Mouse (Mus musculus) limb, embryonic 13.5 days (tissue): ENCODE data around the gene Bcs1l. TPM values are rescaled to one million over a fixed set of nuclear protein-coding genes. Genes with fewer than 3 reads are reported as not detected.

Source experiments
- ATAC-seq: fragments of 200-750 bp; cut with Nextera tagmentation; 2 replicates; pipeline ENCODE4 v1.8.0; 2017; ENCODE audit warnings: low read depth, moderate number of reproducible peaks, moderate TSS enrichment; ENCODE audit not compliant: low FRiP score
- H3K27ac ChIP-seq: fragments of 300-500 bp; sonication (generic); 2 replicates; pipeline ENCODE4 v1.5.1; 2015; ENCODE audit warnings: inconsistent platforms, mild to moderate bottlenecking, moderate library complexity
- H3K27me3 ChIP-seq: fragments of 300-500 bp; sonication (generic); 2 replicates; pipeline ENCODE4 v1.6.1; 2015; ENCODE audit warnings: mild to moderate bottlenecking, inconsistent platforms
- H3K36me3 ChIP-seq: fragments of 300-500 bp; sonication (generic); 2 replicates; pipeline ENCODE4 v1.6.1; 2015; ENCODE audit warnings: inconsistent platforms, mild to moderate bottlenecking, moderate library complexity
- H3K4me1 ChIP-seq: fragments of 300-500 bp; sonication (generic); 2 replicates; pipeline ENCODE4 v1.6.1; 2015; ENCODE audit warnings: inconsistent platforms
- H3K4me2 ChIP-seq: fragments of 300-500 bp; sonication (generic); replicated peaks from 2 replicates; pipeline ENCODE4 v1.6.1; 2015; ENCODE audit warnings: inconsistent platforms, mild to moderate bottlenecking, moderate library complexity
- H3K4me3 ChIP-seq: fragments of 300-500 bp; sonication (generic); 2 replicates; pipeline ENCODE4 v1.5.1; 2015; ENCODE audit warnings: moderate library complexity, mild to moderate bottlenecking, inconsistent platforms
- H3K9ac ChIP-seq: fragments of 300-500 bp; sonication (generic); 2 replicates; pipeline ENCODE4 v1.6.1; 2015; ENCODE audit warnings: mild to moderate bottlenecking, inconsistent platforms
- H3K9me3 ChIP-seq: fragments of 300-500 bp; sonication (generic); 2 replicates; pipeline ENCODE4 v1.6.1; 2016; ENCODE audit warnings: inconsistent platforms
- WGBS: fragments of 180-500 bp; shearing (Covaris S2); methylation state at CpG from one replicate; pipeline ENCODE4 v1.1.7; 2015; 5-methylcytosine and 5-hydroxymethylcytosine counted together
- microRNA-seq: library from miRNA; unstranded; fragments of <30 nt; microRNA quantifications from one replicate; pipeline ENCODE4, GENCODE M21; 2016
- polyA plus RNA-seq: library from polyadenylated mRNA; unstranded; fragments of >200 nt; fragmentation: Nextera tagmentation; extraction: Ambion mirVana; gene quantifications from 2 replicates; pipeline ENCODE4 v1.2.1, GENCODE M21; 2015

The Bcs1l gene
- polyA plus RNA-seq, 1 experiment from 2014 or later, result 16.6 TPM

DNA sequence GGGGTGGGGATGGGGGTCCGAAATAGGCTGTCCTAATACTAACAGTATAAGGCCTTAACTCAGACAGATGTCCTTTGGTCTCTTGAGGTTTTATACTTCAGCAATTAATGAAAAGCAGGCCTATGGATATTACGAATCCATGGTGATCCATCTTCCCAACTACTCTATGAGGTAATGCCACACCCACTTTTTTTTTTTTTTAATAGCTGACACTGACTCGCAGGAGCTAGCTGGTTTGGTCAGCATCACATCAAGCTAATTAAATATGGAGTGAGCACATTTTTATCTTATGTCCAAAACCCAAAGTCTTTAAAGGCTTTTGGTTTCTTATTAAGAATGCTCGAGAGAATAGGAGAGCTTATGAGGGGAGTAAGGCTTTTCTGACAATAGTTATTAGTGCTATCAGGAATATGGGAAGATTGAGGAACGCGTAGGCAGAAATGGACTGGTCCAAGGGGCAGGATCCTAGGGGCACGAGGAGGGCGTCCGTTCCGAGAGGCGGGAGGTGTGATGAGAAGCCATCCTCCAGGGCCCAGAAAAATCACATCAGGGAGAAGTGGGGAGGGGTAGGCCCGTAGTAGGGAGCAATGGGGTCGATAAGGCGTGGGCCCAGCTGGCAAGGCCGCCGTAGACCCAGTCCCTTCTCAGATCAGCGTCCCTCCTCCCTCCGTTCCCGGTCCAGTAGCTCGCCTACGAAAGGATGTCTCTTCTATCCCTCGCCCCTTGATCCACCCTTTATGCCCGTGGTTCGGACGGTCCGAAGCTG, 12.6 kb downstream of the Bcs1l start:
- peak overlapping the region; percentile 94 for H3K9ac ChIP-seq
- no peak overlapping the region for H3K27ac ChIP-seq
- peaks cover 13% of the 10 kb centered on the region for H3K4me1 ChIP-seq
- H3K36me3 ChIP-seq, result peaks cover 48% of the 10 kb centered on the region
- peak; percentile 71 for ATAC-seq
- no peaks in the 10 kb centered on the region for H3K9me3 ChIP-seq
- H3K4me2 ChIP-seq, result peak overlapping the region; percentile 89
- H3K4me3 ChIP-seq, result peak overlapping the region; percentile 92
- WGBS, result 7% methylated on average over 26 of the region's 26 CpGs
- H3K27me3 ChIP-seq, result no peaks in the 10 kb centered on the region

DNA sequence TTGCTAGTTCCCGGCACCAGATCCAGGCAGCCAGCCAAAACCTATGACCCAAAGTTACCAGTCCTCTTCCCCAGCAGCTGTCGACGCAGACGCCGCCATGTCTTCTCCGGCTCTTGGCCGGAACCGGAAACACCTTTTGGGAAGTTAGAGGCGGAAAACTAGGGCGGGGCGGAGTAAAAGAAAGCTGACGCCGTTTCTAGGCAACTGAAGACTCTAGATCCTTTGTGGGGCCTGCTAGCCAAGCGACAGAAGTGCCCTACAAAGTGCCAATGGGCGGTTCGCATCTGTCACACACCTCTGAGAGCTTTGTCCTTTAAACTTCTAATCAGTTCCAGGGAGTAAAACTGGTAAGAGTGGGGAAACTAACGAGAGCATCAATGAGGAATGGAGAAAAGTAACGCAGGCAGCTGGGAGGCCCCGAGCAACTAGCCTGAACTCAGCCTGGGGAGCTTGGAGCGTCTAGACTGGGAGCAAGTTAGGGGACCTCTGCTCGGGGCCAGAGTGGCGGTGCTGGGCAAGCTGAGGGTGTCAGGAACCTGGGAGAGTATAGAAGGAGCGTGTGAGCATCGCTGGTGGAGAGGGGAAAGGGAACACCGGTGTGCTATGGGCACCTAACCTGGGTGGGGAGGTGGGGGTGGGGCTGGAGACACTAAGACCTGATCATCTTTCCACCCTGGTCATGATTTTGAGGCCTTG, 13.3 kb downstream of the Bcs1l start, which contains the start of the genes Rnf25 and Stk36:
Gene Rnf25, minus strand, starts transcription at position 131 of the 696 bp plus-strand sequence.
Gene Stk36, plus strand, starts transcription at position 179 of the 696 bp plus-strand sequence.
- Histone ChIP-seq H3K9ac (peak within 1 kb of the TSS; percentile 94), H3K36me3 (peaks cover 46% of the 10 kb centered on the region), H3K4me3 (peak within 1 kb of the TSS; percentile 92), H3K27ac (no peak within 1 kb of the TSS), H3K27me3 (no peaks in the 10 kb centered on the region), H3K4me2 (peak within 1 kb of the TSS; percentile 89), H3K9me3 (no peaks in the 10 kb centered on the region), H3K4me1 (peaks cover 13% of the 10 kb centered on the region)
- 8% methylated on average over 25 of the region's 25 CpGs for WGBS
- ATAC-seq, result peak; percentile 90

DNA sequence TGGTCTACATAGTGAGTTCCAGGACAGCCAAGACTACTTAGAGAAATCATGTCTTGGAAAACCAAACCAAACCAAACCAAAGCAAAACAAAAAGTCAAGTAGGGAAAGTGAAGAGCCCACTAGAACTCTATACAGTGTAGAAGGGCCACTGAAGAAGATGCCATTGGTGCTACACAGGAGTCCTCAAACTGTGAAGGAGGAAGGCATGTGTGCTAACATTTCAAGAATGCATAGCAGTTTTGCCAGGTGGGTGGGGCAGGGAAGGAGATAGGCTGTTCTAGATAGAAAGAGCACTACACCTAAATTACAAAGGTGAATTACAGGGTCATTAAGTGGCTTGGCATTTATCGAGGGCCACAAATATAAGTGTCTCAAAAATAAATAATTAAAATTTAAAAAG, 36.1 kb downstream of the Bcs1l start:
- Histone ChIP-seq H3K4me1 (no peaks in the 10 kb centered on the region), H3K4me3 (no peak overlapping the region), H3K36me3 (peaks cover 50% of the 10 kb centered on the region), H3K9me3 (no peaks in the 10 kb centered on the region), H3K4me2 (no peak overlapping the region), H3K27ac (no peak overlapping the region), H3K27me3 (no peaks in the 10 kb centered on the region), H3K9ac (no peak overlapping the region)
- WGBS, result 100% methylated on average over 1 of the region's 1 CpGs
- no peak for ATAC-seq

DNA sequence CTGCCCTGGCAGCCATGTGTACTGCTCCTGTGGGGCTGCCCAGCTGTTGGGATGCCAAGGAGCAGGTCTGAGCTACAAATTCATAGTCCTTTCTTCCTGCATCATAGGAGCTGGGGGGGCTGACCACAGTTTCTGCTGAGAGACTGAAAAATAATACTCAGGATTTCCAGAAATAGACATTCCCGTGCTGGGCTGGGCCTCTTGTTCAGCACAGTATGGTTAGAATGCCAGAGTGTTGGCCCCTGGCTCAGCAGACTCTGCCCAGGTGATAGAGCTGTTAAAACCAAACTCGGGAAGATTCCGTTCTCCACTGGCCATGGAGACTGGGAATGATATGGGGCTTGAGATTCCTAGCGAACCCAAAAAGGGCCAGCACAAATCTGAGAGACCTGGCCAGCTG, 38.0 kb downstream of the Bcs1l start:
- Histone ChIP-seq H3K9me3 (no peaks in the 10 kb centered on the region), H3K36me3 (peaks cover 53% of the 10 kb centered on the region), H3K27me3 (no peaks in the 10 kb centered on the region), H3K4me2 (no peak overlapping the region), H3K4me1 (no peaks in the 10 kb centered on the region), H3K9ac (no peak overlapping the region), H3K27ac (no peak overlapping the region), H3K4me3 (no peak overlapping the region)
- no peak for ATAC-seq
- 81% methylated on average over 4 of the region's 4 CpGs for WGBS

DNA sequence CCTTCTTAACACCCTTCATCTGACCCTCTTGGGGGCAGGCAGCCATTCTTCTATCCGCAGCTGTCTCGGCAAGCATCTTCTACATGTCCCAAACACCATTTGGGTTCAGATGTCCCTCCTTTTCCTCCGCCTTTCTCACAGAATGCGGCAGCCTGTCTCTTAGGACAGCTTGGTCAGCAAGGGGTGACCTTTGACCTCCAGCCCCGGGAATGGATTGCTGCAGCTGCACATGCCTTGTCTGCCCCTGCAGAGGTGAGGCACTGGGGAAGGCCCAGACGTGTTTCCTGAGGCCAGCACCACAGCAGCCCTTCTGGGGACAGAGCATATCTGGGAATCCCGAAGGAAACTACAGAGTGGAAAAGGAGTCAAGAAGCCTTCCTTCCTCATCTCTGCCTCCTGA, 39.9 kb downstream of the Bcs1l start:
- H3K9ac ChIP-seq, result no peak overlapping the region
- peaks cover 42% of the 10 kb centered on the region for H3K36me3 ChIP-seq
- 46% methylated on average over 7 of the region's 7 CpGs for WGBS
- ATAC-seq, result no peak
- no peaks in the 10 kb centered on the region for H3K27me3 ChIP-seq
- H3K4me1 ChIP-seq, result no peaks in the 10 kb centered on the region
- H3K27ac ChIP-seq, result no peak overlapping the region
- H3K9me3 ChIP-seq, result no peaks in the 10 kb centered on the region
- no peak overlapping the region for H3K4me3 ChIP-seq
- no peak overlapping the region for H3K4me2 ChIP-seq

DNA sequence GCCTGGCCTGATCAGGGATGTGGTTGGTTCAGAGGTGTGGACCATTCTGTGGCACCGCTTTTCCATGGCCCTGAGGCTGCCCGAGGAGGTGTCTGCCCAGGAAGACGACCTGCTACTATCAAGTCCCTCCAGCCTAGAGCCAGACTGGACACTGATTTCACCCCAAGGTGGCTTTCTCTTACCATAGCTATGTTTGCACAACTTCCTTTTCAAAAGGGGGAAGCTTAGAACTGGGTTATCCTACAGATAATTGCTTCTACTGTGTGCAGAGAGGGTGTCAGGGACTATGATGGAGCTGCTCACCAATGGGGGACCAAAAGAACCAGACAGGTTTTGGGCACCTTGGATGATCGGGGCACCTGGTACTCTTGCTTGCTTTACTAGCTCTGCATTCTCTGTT, 44.6 kb downstream of the Bcs1l start:
- Histone ChIP-seq H3K9me3 (no peaks in the 10 kb centered on the region), H3K27ac (no peak overlapping the region), H3K27me3 (no peaks in the 10 kb centered on the region), H3K4me3 (no peak overlapping the region), H3K4me2 (no peak overlapping the region), H3K4me1 (no peaks in the 10 kb centered on the region), H3K36me3 (peaks cover 40% of the 10 kb centered on the region), H3K9ac (no peak overlapping the region)
- no peak for ATAC-seq
- WGBS, result 84% methylated on average over 4 of the region's 4 CpGs

Small RNAs within 50 kb of the gene (microRNA-seq; reads per million reads assigned to microRNA genes)
- gene Gm25035, result not detected

Other genes with a start within 250 kb of the Bcs1l start
- gene Catip, start 226.2 kb upstream of the Bcs1l start, polyA plus RNA-seq, result 1.2 and 1.5 TPM in 2 replicates
- 2.4 and 2.9 TPM in 2 replicates for gene Slc11a1, start 213.1 kb upstream of the Bcs1l start, polyA plus RNA-seq
- gene Ctdsp1, start 196.8 kb upstream of the Bcs1l start, polyA plus RNA-seq, result 87.5 and 90.9 TPM in 2 replicates
- gene Vil1, start 178.9 kb upstream of the Bcs1l start, polyA plus RNA-seq, result 0.17 and 0.20 TPM in 2 replicates
- 69.4 and 70.5 TPM in 2 replicates for gene Cnot9, start 82.2 kb upstream of the Bcs1l start, polyA plus RNA-seq
- gene Plcd4, start 45.4 kb upstream of the Bcs1l start, polyA plus RNA-seq, result 0.79 and 1.5 TPM in 2 replicates
- gene Usp37, start 44.0 kb upstream of the Bcs1l start, polyA plus RNA-seq, result 37.2 and 40.3 TPM in 2 replicates
- gene Zfp142, start within 50 bp of the Bcs1l start, polyA plus RNA-seq, result 8.1 TPM in 2 replicates
- 41.6 and 45.9 TPM in 2 replicates for gene Rnf25, start 13.1 kb downstream of the Bcs1l start, polyA plus RNA-seq
- gene Stk36, start 13.2 kb downstream of the Bcs1l start, polyA plus RNA-seq, result 9.6 and 10.9 TPM in 2 replicates
- gene Ttll4, start 73.5 kb downstream of the Bcs1l start, polyA plus RNA-seq, result 16.3 and 19.1 TPM in 2 replicates
- gene Cyp27a1, start 125.3 kb downstream of the Bcs1l start, polyA plus RNA-seq, result 12.7 and 14.1 TPM in 2 replicates
- 1.9 and 2.1 TPM in 2 replicates for gene Prkag3, start 160.9 kb downstream of the Bcs1l start, polyA plus RNA-seq
- 39.7 and 51.8 TPM in 2 replicates for gene Wnt6, start 183.6 kb downstream of the Bcs1l start, polyA plus RNA-seq
- gene Wnt10a, start 203.2 kb downstream of the Bcs1l start, polyA plus RNA-seq, result 3.9 and 4.5 TPM in 2 replicates